Mouse (Mus musculus) testis, adult 2 months (tissue): Measurements from ENCODE around the gene Gm4922.
A peak's percentile ranks its signal among the peaks of the same experiment; 100 is the strongest.

Source experiments
- CTCF ChIP-seq: fragments of 200-500 bp; IDR thresholded peaks from 2 replicates; pipeline ENCODE4 v1.5.1; 2012; ENCODE audit warnings: low read depth, mild to moderate bottlenecking, inconsistent platforms, low read length, moderate library complexity; ENCODE audit not compliant: control insufficient read depth, insufficient read depth, insufficient replicate concordance
- POLR2A ChIP-seq: fragments of 200-500 bp; IDR thresholded peaks from 2 replicates; pipeline ENCODE4 v1.6.1; 2012; ENCODE audit warnings: low read depth, mild to moderate bottlenecking, inconsistent platforms, low read length, moderate library complexity; ENCODE audit not compliant: control insufficient read depth

DNA sequence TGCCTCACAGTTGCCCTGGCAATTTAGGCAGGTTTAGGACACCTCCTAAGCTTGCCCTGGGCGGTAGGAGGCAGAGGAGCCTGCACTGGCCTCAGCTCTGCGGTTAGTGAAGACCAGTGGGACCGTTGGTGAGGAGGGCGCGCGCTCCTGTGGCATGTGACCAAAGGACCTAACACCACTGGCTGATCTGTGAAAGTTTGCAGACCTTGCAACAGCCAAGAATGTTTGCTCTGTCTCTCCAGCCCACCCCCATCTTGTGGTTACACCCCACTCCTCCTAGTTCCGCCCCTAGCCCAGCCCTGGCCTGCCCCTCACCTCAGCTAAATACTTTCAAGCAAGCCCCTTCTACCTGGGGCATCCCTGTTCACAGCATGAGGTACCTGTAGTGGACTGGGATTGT is 45.2 kb upstream of the Gm4922 start:
- TF ChIP-seq CTCF (no peak), POLR2A (peak; percentile 92)
